Mouse (Mus musculus) megakaryocyte-erythroid progenitor cell, adult 5-6 weeks (primary cell): ENCODE data around the gene Gm49361. TPM values are rescaled to one million over a fixed set of nuclear protein-coding genes. Genes with fewer than 3 reads are reported as not detected.
A peak's percentile ranks its signal among the peaks of the same experiment; 100 is the strongest.

Source experiments
- ATAC-seq: replicated peaks from 2 replicates; pipeline ENCODE4 v1.8.0; 2016; ENCODE audit warnings: mild to moderate bottlenecking, inconsistent platforms; ENCODE audit not compliant: severe bottlenecking, poor library complexity, low FRiP score, low TSS enrichment
- total RNA-seq, 2 experiments: library from RNA; stranded (forward) in 1 of 2; stranded (reverse) in 1 of 2; fragments of 200-1000, 215-1000 nt in 1 of 2; fragments of >200 nt in 1 of 2; fragmentation: Nextera tagmentation in 1 of 2; gene quantifications; 2 replicates each; pipeline ENCODE4 v1.2.3; 2014 to 2017

Gene Gm49361
- total RNA-seq, 2 experiments from 2014 or later: not detected

GRCm38 (mm10) chr14:57732668-57733293, 13.1 kb downstream of the Gm49361 start:
- no peak for ATAC-seq

GRCm38 (mm10) chr14:57730527-57730926, 15.4 kb downstream of the Gm49361 start:
- ATAC-seq: peak; percentile 29; the same call in 1 of the 2 replicates

GRCm38 (mm10) chr14:57729975-57730499, 15.9 kb downstream of the Gm49361 start:
- no peak for ATAC-seq

GRCm38 (mm10) chr14:57729364-57729763, 16.5 kb downstream of the Gm49361 start:
- ATAC-seq: no peak

- no peak for ATAC-seq
Observed at GRCm38 (mm10) chr14:57726172-57726571, 19.7 kb downstream of the Gm49361 start.

GRCm38 (mm10) chr14:57724473-57724872, 21.4 kb downstream of the Gm49361 start:
- ATAC-seq: no peak

GRCm38 (mm10) chr14:57718245-57718644, 27.7 kb downstream of the Gm49361 start:
- no peak for ATAC-seq

GRCm38 (mm10) chr14:57716601-57717245, 29.2 kb downstream of the Gm49361 start:
- ATAC-seq: no peak

GRCm38 (mm10) chr14:57712884-57713283, 33.0 kb downstream of the Gm49361 start:
- ATAC-seq: peak; percentile 80

- no peak for ATAC-seq
Observed at GRCm38 (mm10) chr14:57711059-57711458, 34.8 kb downstream of the Gm49361 start.

- ATAC-seq: no peak
Observed at GRCm38 (mm10) chr14:57709171-57709570, 36.7 kb downstream of the Gm49361 start.

GRCm38 (mm10) chr14:57708580-57708979, 37.3 kb downstream of the Gm49361 start:
- ATAC-seq: no peak

- 0 out of 2 replicates have a peak, but pooled peaks have one; percentile 27 for ATAC-seq
Observed at GRCm38 (mm10) chr14:57707100-57707893, 38.6 kb downstream of the Gm49361 start.

- ATAC-seq: no peak
Observed at GRCm38 (mm10) chr14:57706760-57707099, 39.2 kb downstream of the Gm49361 start.

GRCm38 (mm10) chr14:57705759-57706158, 40.1 kb downstream of the Gm49361 start:
- no peak for ATAC-seq

GRCm38 (mm10) chr14:57705075-57705474, 40.8 kb downstream of the Gm49361 start:
- ATAC-seq: no peak

GRCm38 (mm10) chr14:57701915-57702477, 43.9 kb downstream of the Gm49361 start:
- no peak for ATAC-seq

GRCm38 (mm10) chr14:57699461-57699970, 46.4 kb downstream of the Gm49361 start:
- ATAC-seq: no peak

GRCm38 (mm10) chr14:57699016-57699415, 46.9 kb downstream of the Gm49361 start:
- ATAC-seq: no peak

- ATAC-seq: no peak
Observed at GRCm38 (mm10) chr14:57696066-57696465, 49.8 kb downstream of the Gm49361 start.
